Mouse (Mus musculus): Measurements from ENCODE around the gene Maml3.

DNA sequence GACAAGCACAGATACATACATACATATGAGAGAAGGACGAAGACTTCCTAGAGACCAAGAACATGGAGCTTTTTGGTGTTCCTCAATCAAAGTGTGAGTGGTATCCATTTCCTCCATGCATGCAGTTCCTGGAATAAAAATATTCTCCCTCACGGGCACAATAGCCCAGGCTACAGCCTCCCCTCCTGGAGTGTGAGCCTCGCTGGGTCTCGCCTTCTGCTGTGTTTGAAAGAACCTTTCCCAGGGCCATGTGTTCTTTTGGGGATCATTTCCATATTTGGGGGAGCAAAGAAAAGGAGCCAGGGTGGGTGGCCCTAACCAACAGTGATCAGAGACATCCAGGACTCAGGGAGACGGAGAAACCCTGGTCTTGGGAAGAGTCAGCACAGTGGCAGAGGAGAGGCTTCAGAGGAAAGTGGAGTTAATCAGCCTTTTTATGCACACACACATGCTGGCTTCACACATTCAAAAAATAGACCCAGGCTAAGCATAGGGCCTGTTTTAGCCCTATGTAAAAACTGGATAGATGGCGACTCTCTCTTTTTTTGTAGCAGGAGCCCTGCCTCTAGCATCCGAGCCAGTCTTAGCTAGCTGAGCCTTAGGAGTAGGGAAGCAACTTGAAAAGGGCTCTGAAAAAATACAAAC, 17.1 kb downstream of the Maml3 start:
- no peak for TF ChIP-seq MAX (IDR thresholded peaks at IDR 0.05; ENCODE audit: low read depth)
- TF ChIP-seq POLR2A (IDR thresholded peaks at IDR 0.05; ENCODE audit: insufficient read length, low read depth): no peak
- no peak for TF ChIP-seq MYOG (IDR thresholded peaks at IDR 0.05; ENCODE audit: control insufficient read depth in 1 of 3, insufficient read depth in 1 of 3, insufficient read length in 2 of 3, low read depth in 2 of 3)
- TF ChIP-seq USF1 (IDR thresholded peaks at IDR 0.05; ENCODE audit: low read depth): no peak
- TF ChIP-seq POLR2AphosphoS2 (IDR thresholded peaks at IDR 0.05; ENCODE audit: insufficient read length, low read depth): no peak
- no peak for TF ChIP-seq TCF12 (IDR thresholded peaks at IDR 0.05; ENCODE audit: insufficient read depth, poor library complexity, severe bottlenecking)
- no peak for TF ChIP-seq TCF3 (IDR thresholded peaks at IDR 0.05; ENCODE audit: insufficient read length, low read depth)
- no peak for TF ChIP-seq REST (IDR thresholded peaks at IDR 0.05; ENCODE audit: insufficient read depth, insufficient read length)

Measured in myocyte (in vitro differentiated cells).